Mouse (Mus musculus) heart, postnatal 0 days (tissue): ENCODE measurements around the gene Rbp1. TPM values are rescaled to one million over a fixed set of nuclear protein-coding genes. Genes with fewer than 3 reads are reported as not detected.
A peak's percentile ranks its signal among the peaks of the same experiment; 100 is the strongest.

Experiments
- ATAC-seq: fragments of 200-750 bp; cut with Nextera tagmentation; 2 replicates; pipeline ENCODE4 v1.8.0; 2017; ENCODE audit warnings: low read depth, moderate number of reproducible peaks, moderate library complexity; ENCODE audit not compliant: insufficient read depth
- DNase-seq: peaks from one replicate; pipeline ENCODE4 v3.0.0-alpha.2; 2016; ENCODE audit warnings: low spot score
- H3K27ac ChIP-seq: fragments of 300-500 bp; sonication (generic); 2 replicates; pipeline ENCODE4 v1.5.1; 2014; ENCODE audit warnings: low read depth, mild to moderate bottlenecking
- H3K27me3 ChIP-seq: fragments of 300-500 bp; sonication (generic); 2 replicates; pipeline ENCODE4 v1.6.1; 2014; ENCODE audit warnings: low read length, mixed read lengths; ENCODE audit not compliant: control insufficient read depth, insufficient read depth
- H3K36me3 ChIP-seq: fragments of 300-500 bp; sonication (generic); replicated peaks from 2 replicates; pipeline ENCODE4 v1.6.1; 2014; ENCODE audit warnings: low read length, mixed read lengths; ENCODE audit not compliant: control insufficient read depth, insufficient read depth
- H3K4me1 ChIP-seq: fragments of 300-500 bp; sonication (generic); 2 replicates; pipeline ENCODE4 v1.6.1; 2014; ENCODE audit warnings: antibody characterized with exemption; ENCODE audit not compliant: control insufficient read depth, insufficient read depth
- H3K4me2 ChIP-seq: fragments of 300-500 bp; sonication (generic); 2 replicates; pipeline ENCODE4 v1.6.1; 2014; ENCODE audit warnings: low read depth, mild to moderate bottlenecking, low read length, moderate library complexity
- H3K4me3 ChIP-seq: fragments of 300-500 bp; sonication (generic); 2 replicates; pipeline ENCODE4 v1.5.1; 2014; ENCODE audit warnings: low read depth, low read length
- H3K9ac ChIP-seq: fragments of 300-500 bp; sonication (generic); replicated peaks from 2 replicates; pipeline ENCODE4 v1.6.1; 2014; ENCODE audit warnings: low read depth, low read length, mixed read lengths
- H3K9me3 ChIP-seq: fragments of 300-500 bp; sonication (generic); replicated peaks from 2 replicates; pipeline ENCODE4 v1.6.1; 2016; ENCODE audit warnings: low read length; ENCODE audit not compliant: control insufficient read depth
- CTCF ChIP-seq: IDR thresholded peaks from 2 replicates; pipeline ENCODE4 v1.5.1; 2016; ENCODE audit warnings: antibody characterized with exemption, control low read depth, low read depth
- EP300 ChIP-seq: IDR thresholded peaks from 2 replicates; pipeline ENCODE4 v1.6.1; 2016; ENCODE audit warnings: antibody characterized with exemption, low read depth
- WGBS: fragments of 180-500 bp; shearing (Covaris S2); extraction: QIAGEN DNeasy Blood & Tissue Kit; methylation state at CpG from one replicate; pipeline ENCODE4 v1.1.7; 2014; 5-methylcytosine and 5-hydroxymethylcytosine counted together
- polyA plus RNA-seq: library from polyadenylated mRNA; unstranded; fragments of >200 nt; fragmentation: Nextera tagmentation; extraction: Ambion mirVana; gene quantifications from 2 replicates; pipeline ENCODE4 v1.2.1, GENCODE M21; 2015
- total RNA-seq: library from RNA; depleted of rRNA; stranded (reverse); fragments of >200 nt; gene quantifications from 2 replicates; pipeline ENCODE4 v1.2.3, GENCODE M21; 2014; ENCODE audit warnings: low replicate concordance

Gene Rbp1
- total and polyA plus RNA-seq, 2 experiments from 2014 or later: 14.2 to 36.9 TPM

- H3K9ac ChIP-seq: no peak overlapping the region
- DNase-seq (no peak), ATAC-seq (no peak)
- H3K27me3 ChIP-seq: no peaks in the 10 kb centered on the region
- 79% methylated on average over 3 of the region's 3 CpGs for WGBS
- no peak overlapping the region for H3K27ac ChIP-seq
- no peaks in the 10 kb centered on the region for H3K4me1 ChIP-seq
- no peak for TF ChIP-seq EP300
- TF ChIP-seq CTCF: no peak
- no peak overlapping the region for H3K4me3 ChIP-seq
- no peaks in the 10 kb centered on the region for H3K9me3 ChIP-seq
- H3K36me3 ChIP-seq: no peaks in the 10 kb centered on the region
- no peak overlapping the region for H3K4me2 ChIP-seq
Measured at GRCm38 (mm10) chr9:98418346-98418745, 4.4 kb upstream of the Rbp1 start.

GRCm38 (mm10) chr9:98420666-98421065 is 2.1 kb upstream of the Rbp1 start:
- H3K9ac ChIP-seq: no peak overlapping the region
- DNase-seq: no peak
- 57% methylated on average over 1 of the region's 1 CpGs for WGBS
- no peak for ATAC-seq
- no peak overlapping the region for H3K4me3 ChIP-seq
- TF ChIP-seq CTCF (no peak), EP300 (no peak)
- H3K36me3 ChIP-seq: no peaks in the 10 kb centered on the region
- H3K27me3 ChIP-seq: no peaks in the 10 kb centered on the region
- H3K9me3 ChIP-seq: no peaks in the 10 kb centered on the region
- no peaks in the 10 kb centered on the region for H3K4me1 ChIP-seq
- no peak overlapping the region for H3K4me2 ChIP-seq
- H3K27ac ChIP-seq: no peak overlapping the region

- Histone ChIP-seq H3K9me3 (no peaks in the 10 kb centered on the region), H3K4me3 (no peak overlapping the region), H3K27ac (no peak overlapping the region), H3K9ac (no peak overlapping the region), H3K36me3 (no peaks in the 10 kb centered on the region), H3K4me1 (no peaks in the 10 kb centered on the region), H3K27me3 (no peaks in the 10 kb centered on the region), H3K4me2 (no peak overlapping the region)
- TF ChIP-seq CTCF: no peak
- no peak for TF ChIP-seq EP300
- no peak for DNase-seq
- no peak for ATAC-seq
- 56% methylated on average over 3 of the region's 3 CpGs for WGBS
Measured at GRCm38 (mm10) chr9:98421903-98422302, 858 bp upstream of the Rbp1 start.

GRCm38 (mm10) chr9:98423691-98424090 is 930 bp downstream of the Rbp1 start:
- TF ChIP-seq EP300 (no peak), CTCF (no peak)

GRCm38 (mm10) chr9:98424291-98424690 is 1.5 kb downstream of the Rbp1 start:
- Histone ChIP-seq H3K27ac (no peak overlapping the region), H3K36me3 (no peaks in the 10 kb centered on the region), H3K4me3 (peak overlapping the region; percentile 63), H3K4me1 (peaks cover 18% of the 10 kb centered on the region), H3K9ac (peak overlapping the region; percentile 57; the same call in 1 of the 2 replicates), H3K27me3 (no peaks in the 10 kb centered on the region), H3K4me2 (peak overlapping the region; percentile 72), H3K9me3 (no peaks in the 10 kb centered on the region)
- ATAC-seq (no peak), DNase-seq (no peak)
- TF ChIP-seq EP300 (no peak), CTCF (no peak)
- 7% methylated on average over 8 of the region's 8 CpGs for WGBS

More at GRCm38 (mm10) chr9:98423691-98424090, 930 bp downstream of the Rbp1 start:
- WGBS: 31% methylated on average over 4 of the region's 4 CpGs
- Histone ChIP-seq H3K27ac (no peak overlapping the region), H3K9me3 (no peaks in the 10 kb centered on the region), H3K36me3 (no peaks in the 10 kb centered on the region), H3K4me3 (no peak overlapping the region), H3K4me2 (no peak overlapping the region), H3K9ac (no peak overlapping the region), H3K4me1 (peaks cover 12% of the 10 kb centered on the region; the same call in 1 of the 2 replicates), H3K27me3 (no peaks in the 10 kb centered on the region)
- DNase-seq (no peak), ATAC-seq (no peak)

GRCm38 (mm10) chr9:98424725-98425210 is 2.0 kb downstream of the Rbp1 start:
- H3K4me1 ChIP-seq: peaks cover 22% of the 10 kb centered on the region

More at GRCm38 (mm10) chr9:98424725-98425210, 2.0 kb downstream of the Rbp1 start:
- Histone ChIP-seq H3K27me3 (no peaks in the 10 kb centered on the region), H3K4me2 (peak overlapping the region; percentile 72), H3K9me3 (no peaks in the 10 kb centered on the region), H3K9ac (peak overlapping the region; percentile 57), H3K27ac (peak overlapping the region; percentile 65), H3K4me3 (peak overlapping the region; percentile 63), H3K36me3 (no peaks in the 10 kb centered on the region)
- under 1% methylated on average over 35 of the region's 42 CpGs for WGBS
- DNase-seq (no peak), ATAC-seq (peak; percentile 60)
- TF ChIP-seq CTCF (no peak), EP300 (no peak)
